Mouse (Mus musculus) neural tube, embryonic 15.5 days (tissue): ENCODE measurements around the gene Pias3. TPM values are rescaled to one million over a fixed set of nuclear protein-coding genes. Genes with fewer than 3 reads are reported as not detected.

ENCODE experiments used
- ATAC-seq: fragments of 200-750 bp; cut with Nextera tagmentation; 2 replicates; pipeline ENCODE4 v1.8.0; 2017; ENCODE audit warnings: mild to moderate bottlenecking, moderate TSS enrichment, moderate library complexity; ENCODE audit not compliant: low FRiP score
- H3K27ac ChIP-seq: fragments of 300-500 bp; sonication (generic); replicated peaks from 2 replicates; pipeline ENCODE4 v1.5.1; 2015; ENCODE audit warnings: mild to moderate bottlenecking, inconsistent platforms
- H3K27me3 ChIP-seq: fragments of 300-500 bp; sonication (generic); replicated peaks from 2 replicates; pipeline ENCODE4 v1.6.1; 2015; ENCODE audit warnings: inconsistent platforms
- H3K36me3 ChIP-seq: fragments of 300-500 bp; sonication (generic); 2 replicates; pipeline ENCODE4 v1.6.1; 2015; ENCODE audit warnings: inconsistent platforms
- H3K4me1 ChIP-seq: fragments of 300-500 bp; sonication (generic); 2 replicates; pipeline ENCODE4 v1.6.1; 2015; ENCODE audit warnings: inconsistent platforms
- H3K4me2 ChIP-seq: fragments of 300-500 bp; sonication (generic); 2 replicates; pipeline ENCODE4 v1.6.1; 2015; ENCODE audit warnings: inconsistent platforms, mild to moderate bottlenecking, moderate library complexity
- H3K4me3 ChIP-seq: fragments of 300-500 bp; sonication (generic); replicated peaks from 2 replicates; pipeline ENCODE4 v1.5.1; 2015; ENCODE audit warnings: mild to moderate bottlenecking, inconsistent platforms
- H3K9ac ChIP-seq: fragments of 300-500 bp; sonication (generic); replicated peaks from 2 replicates; pipeline ENCODE4 v1.6.1; 2015; ENCODE audit warnings: mild to moderate bottlenecking, inconsistent platforms
- H3K9me3 ChIP-seq: fragments of 300-500 bp; sonication (generic); replicated peaks from 2 replicates; pipeline ENCODE4 v1.6.1; 2016; ENCODE audit warnings: inconsistent platforms
- WGBS: fragments of 180-500 bp; shearing (Covaris S2); methylation state at CpG from one replicate; pipeline ENCODE4 v1.1.7; 2015; ENCODE audit warnings: mixed read lengths; 5-methylcytosine and 5-hydroxymethylcytosine counted together
- polyA plus RNA-seq: library from polyadenylated mRNA; unstranded; fragments of >200 nt; fragmentation: Nextera tagmentation; extraction: Ambion mirVana; gene quantifications from 2 replicates; pipeline ENCODE4 v1.2.1, GENCODE M21; 2015

Gene Pias3
- polyA plus RNA-seq, 1 experiment from 2014 or later = 36.2 TPM

GRCm38 (mm10) chr3:96707903-96708683 is 11.9 kb downstream of the Pias3 start, which contains the start of gene Nudt17:
Gene Nudt17, minus strand, starts transcription at chr3:96708562.
- Histone ChIP-seq H3K4me2 (peak within 1 kb of the TSS; percentile 99), H3K9me3 (no peaks in the 10 kb centered on the region), H3K27me3 (no peaks in the 10 kb centered on the region), H3K36me3 (peaks cover 50% of the 10 kb centered on the region), H3K9ac (peak within 1 kb of the TSS; percentile 78), H3K4me1 (peaks cover 6% of the 10 kb centered on the region), H3K27ac (no peak within 1 kb of the TSS), H3K4me3 (peak within 1 kb of the TSS; percentile 55)
- 6% methylated on average over 42 of the region's 42 CpGs for WGBS
- peak; percentile 92 for ATAC-seq

- Histone ChIP-seq H3K27ac (no peak overlapping the region), H3K4me3 (peak overlapping the region; percentile 55; the same call in 1 of the 2 replicates), H3K27me3 (no peaks in the 10 kb centered on the region), H3K36me3 (peaks cover 50% of the 10 kb centered on the region), H3K4me1 (peaks cover 6% of the 10 kb centered on the region), H3K9me3 (no peaks in the 10 kb centered on the region), H3K4me2 (peak overlapping the region; percentile 99), H3K9ac (peak overlapping the region; percentile 78)
- WGBS = 48% methylated on average over 2 of the region's 2 CpGs
- peak; percentile 15; the same call in 1 of the 2 replicates for ATAC-seq
Measured at GRCm38 (mm10) chr3:96708684-96709064, 12.5 kb downstream of the Pias3 start.

- Histone ChIP-seq H3K4me1 (peaks cover 3% of the 10 kb centered on the region; the same call in 1 of the 2 replicates), H3K36me3 (peaks cover 60% of the 10 kb centered on the region), H3K9me3 (no peaks in the 10 kb centered on the region), H3K4me2 (no peak overlapping the region), H3K27me3 (no peaks in the 10 kb centered on the region), H3K9ac (no peak overlapping the region), H3K4me3 (no peak overlapping the region), H3K27ac (no peak overlapping the region)
- WGBS = 94% methylated on average over 5 of the region's 5 CpGs
- ATAC-seq = no peak
Measured at GRCm38 (mm10) chr3:96714286-96714685, 18.1 kb downstream of the Pias3 start.

- H3K27me3 ChIP-seq = no peaks in the 10 kb centered on the region
- peaks cover 56% of the 10 kb centered on the region for H3K36me3 ChIP-seq
- H3K9me3 ChIP-seq = no peaks in the 10 kb centered on the region
- no peak overlapping the region for H3K27ac ChIP-seq
- no peak for ATAC-seq
- H3K4me2 ChIP-seq = no peak overlapping the region
- no peak overlapping the region for H3K4me3 ChIP-seq
- H3K4me1 ChIP-seq = peaks cover 4% of the 10 kb centered on the region; the same call in 1 of the 2 replicates
- no peak overlapping the region for H3K9ac ChIP-seq
- 66% methylated on average over 2 of the region's 2 CpGs for WGBS
Measured at GRCm38 (mm10) chr3:96715854-96716253, 19.7 kb downstream of the Pias3 start.

GRCm38 (mm10) chr3:96719173-96719572 is 23.0 kb downstream of the Pias3 start:
- H3K9me3 ChIP-seq = no peaks in the 10 kb centered on the region
- peaks cover 52% of the 10 kb centered on the region for H3K36me3 ChIP-seq
- no peak overlapping the region for H3K4me3 ChIP-seq
- no peak overlapping the region for H3K9ac ChIP-seq
- H3K4me1 ChIP-seq = peaks cover 4% of the 10 kb centered on the region; the same call in 1 of the 2 replicates
- no peaks in the 10 kb centered on the region for H3K27me3 ChIP-seq
- H3K4me2 ChIP-seq = peak overlapping the region; percentile 23; the same call in 1 of the 2 replicates
- 0 out of 2 replicates have a peak, but pooled peaks have one; percentile 41 for ATAC-seq
- whole genome bisulfite sequencing = 37% methylated on average over 14 of the region's 14 CpGs
- H3K27ac ChIP-seq = no peak overlapping the region

- Histone ChIP-seq H3K9me3 (no peaks in the 10 kb centered on the region), H3K4me3 (peak within 1 kb of the TSS; percentile 88), H3K4me2 (peak within 1 kb of the TSS; percentile 71), H3K27me3 (no peaks in the 10 kb centered on the region), H3K36me3 (peaks cover 15% of the 10 kb centered on the region), H3K9ac (peak within 1 kb of the TSS; percentile 87), H3K4me1 (peaks cover 35% of the 10 kb centered on the region), H3K27ac (peak within 1 kb of the TSS; percentile 88)
- peak; percentile 96 for ATAC-seq
- WGBS = under 1% methylated on average over 51 of the region's 52 CpGs
Measured at GRCm38 (mm10) chr3:96727343-96727827, 31.2 kb downstream of the Pias3 start, which contains the start of the genes Polr3c and Rnf115. Gene Polr3c, minus strand, starts transcription at chr3:96727628. Gene Rnf115, plus strand, starts transcription at chr3:96727664.

GRCm38 (mm10) chr3:96727828-96728633 is 31.8 kb downstream of the Pias3 start:
- Histone ChIP-seq H3K9me3 (no peaks in the 10 kb centered on the region), H3K4me1 (peaks cover 35% of the 10 kb centered on the region), H3K27me3 (no peaks in the 10 kb centered on the region), H3K36me3 (peaks cover 8% of the 10 kb centered on the region), H3K4me3 (peak overlapping the region; percentile 88), H3K27ac (peak overlapping the region; percentile 88), H3K9ac (peak overlapping the region; percentile 87), H3K4me2 (peak overlapping the region; percentile 71)
- WGBS = under 1% methylated on average over 42 of the region's 42 CpGs
- ATAC-seq = peak; percentile 68

GRCm38 (mm10) chr3:96728634-96729402 is 32.6 kb downstream of the Pias3 start:
- Histone ChIP-seq H3K9ac (peak overlapping the region; percentile 87), H3K27me3 (no peaks in the 10 kb centered on the region), H3K27ac (peak overlapping the region; percentile 88), H3K9me3 (no peaks in the 10 kb centered on the region), H3K4me1 (peaks cover 35% of the 10 kb centered on the region), H3K36me3 (peaks cover under 1% of the 10 kb centered on the region; the same call in 1 of the 2 replicates), H3K4me2 (peak overlapping the region; percentile 71), H3K4me3 (peak overlapping the region; percentile 88)
- 52% methylated on average over 7 of the region's 7 CpGs for WGBS
- ATAC-seq = no peak

- Histone ChIP-seq H3K9me3 (no peaks in the 10 kb centered on the region), H3K27me3 (no peaks in the 10 kb centered on the region), H3K4me2 (peak overlapping the region; percentile 71), H3K36me3 (no peaks in the 10 kb centered on the region), H3K4me1 (peaks cover 35% of the 10 kb centered on the region), H3K9ac (no peak overlapping the region), H3K27ac (no peak overlapping the region), H3K4me3 (no peak overlapping the region)
- WGBS = 85% methylated on average over 3 of the region's 3 CpGs
- no peak for ATAC-seq
Measured at GRCm38 (mm10) chr3:96729403-96729784, 33.2 kb downstream of the Pias3 start.

GRCm38 (mm10) chr3:96730785-96731184 is 34.6 kb downstream of the Pias3 start:
- Histone ChIP-seq H3K9me3 (no peaks in the 10 kb centered on the region), H3K4me3 (no peak overlapping the region), H3K27me3 (no peaks in the 10 kb centered on the region), H3K4me2 (no peak overlapping the region), H3K27ac (no peak overlapping the region), H3K36me3 (no peaks in the 10 kb centered on the region), H3K4me1 (peaks cover 37% of the 10 kb centered on the region), H3K9ac (no peak overlapping the region)
- 70% methylated on average over 5 of the region's 5 CpGs for WGBS
- no peak for ATAC-seq

GRCm38 (mm10) chr3:96733984-96734383 is 37.8 kb downstream of the Pias3 start:
- no peak for ATAC-seq
- H3K27ac ChIP-seq = no peak overlapping the region
- H3K4me3 ChIP-seq = no peak overlapping the region
- H3K36me3 ChIP-seq = no peaks in the 10 kb centered on the region
- 97% methylated on average over 1 of the region's 1 CpGs for WGBS
- no peak overlapping the region for H3K9ac ChIP-seq
- H3K27me3 ChIP-seq = no peaks in the 10 kb centered on the region
- H3K4me1 ChIP-seq = peaks cover 22% of the 10 kb centered on the region
- H3K4me2 ChIP-seq = no peak overlapping the region
- no peaks in the 10 kb centered on the region for H3K9me3 ChIP-seq
